Mouse (Mus musculus): ENCODE measurements around the gene Rwdd2a. TPM values are rescaled to one million over a fixed set of nuclear protein-coding genes. Genes with fewer than 3 reads are reported as not detected.

Rwdd2a gene
- total RNA-seq (2021): under 1 TPM; 0.55 to 0.59 TPM
- long read RNA-seq, experiment 1: 0 reads
- long read RNA-seq, experiment 2: 0 reads

DNA sequence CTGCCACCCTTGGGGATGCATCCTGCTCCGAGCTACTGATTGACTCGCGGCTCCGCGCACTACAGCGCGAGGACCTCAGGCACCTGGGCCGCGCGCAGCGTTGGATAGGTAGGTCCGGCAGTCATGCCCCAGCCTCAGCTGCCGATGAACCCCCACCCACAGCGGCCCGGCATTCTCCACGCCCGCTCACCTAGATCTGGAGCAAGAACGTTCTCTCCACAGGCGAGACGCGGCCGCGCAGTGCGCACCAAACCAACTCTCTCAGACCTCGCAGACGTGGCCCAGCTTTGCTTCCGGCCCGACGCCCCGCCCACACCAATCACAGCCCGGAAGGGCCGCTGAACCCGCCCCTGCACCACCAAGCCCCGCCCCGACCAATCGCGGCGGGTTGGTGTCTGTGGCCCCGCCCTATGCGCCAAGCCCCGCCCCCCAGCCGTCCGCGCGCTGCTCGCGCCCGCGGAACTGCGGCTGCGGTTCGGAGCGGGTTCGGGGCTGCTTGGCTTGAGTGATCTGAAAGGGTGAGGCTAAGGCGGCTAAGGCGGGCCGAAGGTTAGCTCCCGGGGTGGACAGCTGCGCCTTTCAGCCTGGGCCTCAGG, at the start of gene Rwdd2a, which contains the start of gene Pgm3:
Gene Rwdd2a (plus strand): TSS at position 452 of the 596 bp plus-strand sequence.
Gene Pgm3 (minus strand): TSS at position 303 of the 596 bp plus-strand sequence.
- DNase-seq: peak; percentile 98
- intact Hi-C loops (cut with DNase I; ENCODE audit: low total_unique reads): no loop called here

DNA sequence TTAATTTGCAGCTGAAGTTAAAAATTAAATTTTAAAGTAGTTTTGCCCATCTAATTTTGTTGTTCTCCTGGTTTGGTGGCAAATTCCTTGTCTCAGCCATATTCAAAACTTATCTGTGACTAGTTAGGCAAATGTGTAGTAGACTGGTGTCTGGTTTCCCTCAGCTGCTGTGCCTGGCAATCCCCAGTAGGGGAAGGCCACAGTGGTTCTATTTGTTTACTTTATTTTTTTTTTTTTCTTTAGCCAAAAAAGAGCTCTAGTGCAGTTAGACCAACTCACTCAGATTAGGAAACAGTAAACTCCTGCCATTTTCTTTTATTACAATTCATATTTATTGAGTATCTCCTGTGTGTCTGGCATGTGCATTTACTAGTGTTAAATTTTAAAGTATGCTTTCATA, 49.5 kb upstream of the Rwdd2a start:
- DNase-seq: no peak
- intact Hi-C loops (cut with DNase I; ENCODE audit: low total_unique reads): no loop called here

DNA sequence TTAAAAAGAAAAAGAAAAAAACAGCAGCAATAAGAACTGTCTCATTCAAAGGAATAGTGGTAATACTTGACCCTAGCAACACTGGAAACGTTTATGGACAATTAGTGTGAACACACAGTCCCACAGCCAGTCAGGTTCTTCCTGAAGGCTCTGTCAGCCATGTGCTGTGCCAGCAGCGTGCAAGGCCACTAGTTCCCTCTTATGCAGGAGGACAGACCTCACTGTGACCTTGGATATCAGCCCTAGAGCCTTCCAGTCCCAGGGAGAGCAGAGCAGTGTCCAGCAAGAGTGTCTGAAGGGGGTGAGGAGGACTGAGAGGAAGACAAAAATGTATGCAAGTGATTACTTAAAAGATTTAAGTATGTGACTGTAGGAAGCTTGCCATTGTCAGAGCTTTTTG, 46.2 kb upstream of the Rwdd2a start:
- no peak for DNase-seq
- intact Hi-C loops (cut with DNase I; ENCODE audit: low total_unique reads): no loop called here

DNA sequence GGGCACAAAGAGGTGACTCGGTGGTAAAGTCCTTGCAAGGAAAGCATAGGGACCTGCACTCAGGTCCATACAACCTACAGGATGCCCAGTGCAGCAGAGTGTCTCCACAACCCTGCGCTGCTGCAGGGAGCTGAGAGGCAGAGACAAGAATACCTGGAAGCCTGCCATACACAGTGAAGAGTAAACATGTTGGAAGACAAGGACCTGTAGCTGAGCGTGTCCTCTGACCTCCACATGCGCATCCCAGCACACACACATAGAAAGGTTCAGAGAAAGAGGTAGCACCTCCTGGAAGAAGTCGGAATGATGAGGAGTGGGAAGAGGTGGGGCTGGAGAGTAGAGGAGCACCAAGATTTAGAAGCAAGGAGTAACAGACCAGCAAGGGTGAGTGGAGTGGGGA, 37.7 kb upstream of the Rwdd2a start:
- intact Hi-C loops (cut with DNase I; ENCODE audit: low total_unique reads): no loop called here
- no peak for DNase-seq

DNA sequence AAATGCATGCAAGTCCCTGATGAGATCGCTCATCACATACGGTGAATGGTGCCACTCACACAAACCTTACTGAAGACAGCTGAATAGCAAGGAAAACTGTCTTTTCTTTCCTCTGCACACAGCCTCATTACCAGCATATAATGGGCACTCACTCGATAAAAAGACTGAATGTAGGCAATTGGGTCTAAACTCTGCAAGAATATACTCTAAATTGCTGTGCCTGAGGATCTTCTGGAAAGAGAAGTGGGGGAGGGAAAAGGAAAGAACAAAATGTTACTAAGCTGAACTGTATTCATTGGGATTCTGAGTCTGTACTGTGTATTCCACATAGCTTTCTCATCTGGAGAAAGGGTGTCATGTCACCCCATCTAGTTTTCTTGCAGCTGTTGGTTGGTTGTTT, 28.3 kb upstream of the Rwdd2a start:
- no peak for DNase-seq
- intact Hi-C loops (cut with DNase I; ENCODE audit: low total_unique reads): no loop called here

DNA sequence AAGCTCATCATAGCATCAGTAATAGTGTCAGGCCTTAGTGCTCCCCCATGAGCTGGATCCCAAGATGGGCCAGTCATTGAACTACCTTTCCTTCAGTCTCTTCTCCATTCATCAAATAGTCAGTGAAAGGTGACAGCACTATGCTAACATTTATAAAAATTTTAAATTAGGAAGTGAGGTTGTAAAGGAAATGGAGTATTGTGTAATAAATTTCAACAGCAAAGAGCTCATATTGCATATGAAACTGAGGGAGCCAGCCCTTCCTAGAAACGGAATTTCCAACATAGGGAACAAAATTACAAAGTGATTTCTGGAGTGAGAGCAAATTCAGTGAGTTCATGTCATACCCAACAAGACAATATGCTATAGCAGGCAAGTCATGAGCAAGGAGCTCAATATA, 27.2 kb upstream of the Rwdd2a start:
- DNase-seq: no peak
- intact Hi-C loops (cut with DNase I; ENCODE audit: low total_unique reads): no loop called here

DNA sequence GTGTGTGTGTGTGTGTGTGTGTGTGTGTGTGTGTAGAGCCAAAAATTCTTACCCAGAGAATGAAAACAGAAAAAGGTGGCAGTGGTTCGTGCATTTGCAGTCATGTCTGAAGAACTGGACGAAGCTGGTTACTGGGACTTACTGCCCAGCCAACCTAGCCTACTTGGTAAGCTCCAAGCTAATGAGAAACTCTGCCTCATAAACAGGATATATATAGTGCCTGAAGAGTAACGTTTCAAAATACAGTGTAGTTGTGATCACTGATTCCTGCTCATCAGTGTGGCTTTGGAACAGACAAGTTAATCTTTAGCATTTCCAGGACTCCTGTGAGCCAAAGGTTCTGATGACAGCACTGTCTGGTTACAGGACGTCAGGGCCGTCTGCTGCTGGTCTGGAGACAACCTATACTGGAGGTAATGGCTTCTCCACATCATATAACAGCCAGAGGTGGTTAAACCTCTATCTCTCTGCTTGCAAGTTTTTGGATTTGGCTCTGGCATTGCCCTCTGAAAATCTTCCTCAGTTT, 22.1 kb upstream of the Rwdd2a start:
- intact Hi-C loops (cut with DNase I; ENCODE audit: low total_unique reads): loop anchor here (10.0 kb wide), 1 partner anchor 55 kb away; no protein-coding TSS in a partner anchor
- DNase-seq: no peak

DNA sequence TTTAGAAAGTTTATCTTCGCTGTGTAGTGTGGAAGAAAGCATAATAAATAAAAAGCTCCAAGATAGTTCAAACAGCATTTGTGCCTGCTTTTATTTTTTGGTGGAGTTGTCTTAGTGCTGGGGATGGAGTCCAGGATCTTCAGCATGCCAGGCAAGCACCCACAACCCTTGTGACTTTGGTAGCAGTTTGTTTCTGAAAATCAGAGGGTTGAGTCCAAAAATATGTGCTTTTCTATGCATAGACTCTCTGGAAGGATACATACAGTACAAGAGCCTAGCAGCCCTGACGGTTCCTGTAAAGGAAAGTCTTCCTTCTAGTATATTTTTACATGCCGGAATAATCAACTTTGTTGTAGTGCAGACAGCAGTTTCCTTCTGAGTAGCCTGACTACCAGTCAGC, 21.1 kb upstream of the Rwdd2a start:
- intact Hi-C loops (cut with DNase I; ENCODE audit: low total_unique reads): loop anchor here (10.0 kb wide), 1 partner anchor 56 kb away; no protein-coding TSS in a partner anchor
- DNase-seq: no peak

DNA sequence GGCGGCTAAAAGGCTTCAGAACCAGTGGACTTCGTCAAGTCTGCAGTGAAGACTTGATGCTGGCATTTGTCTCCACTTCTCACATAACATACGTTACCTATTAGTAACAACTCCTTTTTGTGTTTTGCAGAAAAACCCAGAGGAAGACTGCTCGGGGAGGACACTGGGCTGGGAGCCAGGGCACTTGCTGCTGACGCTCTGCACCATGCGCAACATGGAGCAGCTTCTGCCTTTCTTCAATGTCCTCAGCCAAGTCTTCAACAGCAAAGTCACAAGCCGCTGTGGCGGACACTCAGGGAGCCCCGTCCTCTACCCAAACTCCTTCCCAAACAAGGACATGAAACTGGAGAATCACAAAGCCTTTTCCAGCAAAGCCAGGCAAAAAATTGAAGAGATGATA, 17.9 kb upstream of the Rwdd2a start:
- intact Hi-C loops (cut with DNase I; ENCODE audit: low total_unique reads): loop anchor here (10.0 kb wide), 1 partner anchor 59 kb away; no protein-coding TSS in a partner anchor
- DNase-seq: no peak

DNA sequence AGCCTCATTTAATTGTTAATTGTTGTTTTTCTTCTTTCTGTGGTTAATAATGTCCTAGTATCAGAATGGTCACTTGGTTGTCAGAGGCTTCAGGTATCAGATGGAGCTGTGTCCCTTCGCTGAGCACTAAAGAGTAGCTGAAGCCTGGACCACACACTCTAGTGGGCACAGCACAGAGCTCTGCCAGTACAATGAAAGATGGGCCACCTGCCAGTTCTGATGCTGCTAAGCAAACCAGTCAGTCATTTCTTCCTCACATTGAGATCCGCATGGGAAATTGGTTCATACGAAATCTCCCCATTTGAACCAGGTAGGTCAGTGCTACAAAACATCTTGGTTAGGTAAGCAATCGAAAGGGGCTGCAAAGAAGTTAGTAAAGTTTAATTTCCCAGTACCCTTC, 17.1 kb upstream of the Rwdd2a start:
- DNase-seq: no peak
- intact Hi-C loops (cut with DNase I; ENCODE audit: low total_unique reads): loop anchor here (10.0 kb wide), 1 partner anchor 60 kb away; no protein-coding TSS in a partner anchor

DNA sequence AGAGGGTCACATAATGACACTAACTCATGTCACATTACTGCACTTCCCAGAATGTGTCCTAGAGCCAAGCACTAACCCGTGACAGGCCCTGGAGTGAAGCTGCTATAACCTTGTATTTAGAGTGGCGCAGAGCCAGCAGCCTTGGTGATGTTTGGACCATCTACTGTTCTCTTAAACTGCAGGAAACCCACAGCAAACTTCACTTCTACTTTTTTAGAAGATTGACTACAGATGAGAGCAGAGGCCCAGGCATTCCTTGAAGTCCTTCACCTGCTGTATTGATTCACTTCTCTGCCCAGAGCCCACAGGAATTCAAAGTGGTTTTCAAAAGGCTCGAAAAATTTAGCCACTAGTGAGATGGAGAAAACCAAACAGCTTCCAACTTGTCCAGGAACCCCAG, 11.2 kb upstream of the Rwdd2a start:
- DNase-seq: no peak
- intact Hi-C loops (cut with DNase I; ENCODE audit: low total_unique reads): no loop called here

DNA sequence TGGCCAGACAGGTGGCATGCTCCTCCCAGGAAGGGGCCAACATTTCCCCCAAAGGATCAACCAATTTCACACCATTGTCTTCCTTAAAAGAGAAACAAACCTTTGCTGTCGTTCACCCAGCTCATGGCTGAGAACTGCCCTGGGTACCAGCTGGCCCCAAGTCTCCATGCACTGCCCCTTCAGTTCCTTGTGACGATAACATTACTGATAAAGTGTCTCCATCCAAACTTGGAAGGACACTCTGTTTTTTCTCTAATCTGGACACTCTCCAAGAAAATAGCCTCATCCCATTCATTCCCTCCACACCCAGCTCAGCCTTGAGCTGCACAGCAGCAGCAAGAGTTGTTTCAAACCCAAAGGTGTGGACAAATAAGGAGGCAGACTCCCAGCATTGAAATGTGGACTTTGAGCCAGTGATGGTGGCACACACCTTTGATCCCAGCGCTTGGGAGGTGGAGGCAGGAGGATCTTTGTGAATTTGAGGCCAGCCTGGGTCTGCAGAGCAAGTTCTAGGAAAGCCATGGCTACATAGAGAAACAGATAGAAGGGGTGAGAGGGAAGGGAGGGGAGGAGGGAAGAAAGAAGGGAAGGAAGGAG, 2.4 kb upstream of the Rwdd2a start:
- intact Hi-C loops (cut with DNase I; ENCODE audit: low total_unique reads): no loop called here
- DNase-seq: no peak

DNA sequence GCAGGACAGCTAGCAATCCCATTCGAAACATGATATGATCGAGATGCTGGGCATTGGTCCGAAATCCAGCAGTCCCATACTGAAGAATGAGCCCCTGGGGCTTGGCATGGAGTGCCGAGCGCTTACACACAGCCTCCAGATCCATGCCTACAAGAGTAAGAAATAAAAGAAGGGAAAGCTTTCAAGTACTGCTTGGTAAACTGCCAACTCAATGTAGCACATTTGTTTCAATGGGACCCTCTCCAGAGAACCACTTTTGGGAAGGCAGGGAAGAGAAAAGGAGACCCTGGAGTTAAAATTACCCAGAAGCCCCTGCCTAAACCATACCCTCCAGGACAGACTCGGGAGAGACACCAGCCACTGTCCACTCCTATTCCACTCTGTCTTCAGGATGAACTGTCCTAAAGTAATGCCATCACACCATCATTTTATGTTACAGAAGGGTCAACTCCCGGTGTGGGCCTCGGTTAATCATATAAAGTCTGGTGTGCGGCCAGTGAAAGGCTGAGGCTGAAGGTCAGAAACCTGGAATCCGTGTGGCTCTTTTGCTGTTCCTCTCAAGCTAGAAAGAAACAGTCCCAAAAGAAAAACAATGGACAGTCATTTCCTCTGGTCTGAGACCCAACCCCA, 1.4 kb upstream of the Rwdd2a start:
- intact Hi-C loops (cut with DNase I; ENCODE audit: low total_unique reads): no loop called here
- DNase-seq: no peak

DNA sequence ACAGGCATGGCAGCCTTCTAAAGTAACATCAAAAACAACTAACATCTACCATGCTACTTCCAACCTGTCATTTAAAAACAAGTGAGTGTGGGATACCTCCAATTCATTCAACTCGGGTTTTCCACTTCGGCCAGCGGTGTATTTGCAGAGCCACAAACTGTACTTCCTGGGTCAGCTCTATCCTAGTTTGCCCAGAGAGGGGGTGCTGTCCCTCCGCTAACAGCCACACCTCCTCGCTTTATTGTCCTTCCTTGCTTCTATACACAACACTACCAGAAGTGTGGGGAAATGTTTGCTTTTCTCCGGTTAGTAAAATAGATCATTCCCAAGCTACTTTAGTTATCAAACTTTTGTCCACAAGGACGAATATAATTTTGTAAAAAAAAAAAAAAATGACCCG, 845 bp upstream of the Rwdd2a start:
- intact Hi-C loops (cut with DNase I; ENCODE audit: low total_unique reads): no loop called here
- no peak for DNase-seq

DNA sequence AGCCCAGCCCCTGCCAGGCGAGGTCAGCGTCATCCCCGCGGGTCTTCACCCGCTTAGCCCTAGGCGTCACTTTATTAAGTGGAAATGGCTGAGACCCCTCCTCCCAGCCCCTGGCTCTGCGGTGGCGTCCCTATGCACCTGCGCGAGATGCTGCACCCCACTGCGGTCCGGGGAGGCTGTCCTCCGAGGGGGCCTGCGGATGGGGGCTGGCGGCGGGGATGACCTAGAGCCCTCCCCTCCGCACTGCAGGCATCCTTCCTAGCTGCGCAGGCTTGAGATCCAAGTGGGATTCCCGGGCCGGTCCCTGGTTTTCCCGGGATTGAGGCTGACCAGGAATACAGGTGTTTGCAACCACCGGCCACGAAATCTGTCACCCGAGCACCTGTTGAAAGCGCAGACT, 405 bp downstream of the Rwdd2a start:
- peak; percentile 24 for DNase-seq
- intact Hi-C loops (cut with DNase I; ENCODE audit: low total_unique reads): no loop called here

DNA sequence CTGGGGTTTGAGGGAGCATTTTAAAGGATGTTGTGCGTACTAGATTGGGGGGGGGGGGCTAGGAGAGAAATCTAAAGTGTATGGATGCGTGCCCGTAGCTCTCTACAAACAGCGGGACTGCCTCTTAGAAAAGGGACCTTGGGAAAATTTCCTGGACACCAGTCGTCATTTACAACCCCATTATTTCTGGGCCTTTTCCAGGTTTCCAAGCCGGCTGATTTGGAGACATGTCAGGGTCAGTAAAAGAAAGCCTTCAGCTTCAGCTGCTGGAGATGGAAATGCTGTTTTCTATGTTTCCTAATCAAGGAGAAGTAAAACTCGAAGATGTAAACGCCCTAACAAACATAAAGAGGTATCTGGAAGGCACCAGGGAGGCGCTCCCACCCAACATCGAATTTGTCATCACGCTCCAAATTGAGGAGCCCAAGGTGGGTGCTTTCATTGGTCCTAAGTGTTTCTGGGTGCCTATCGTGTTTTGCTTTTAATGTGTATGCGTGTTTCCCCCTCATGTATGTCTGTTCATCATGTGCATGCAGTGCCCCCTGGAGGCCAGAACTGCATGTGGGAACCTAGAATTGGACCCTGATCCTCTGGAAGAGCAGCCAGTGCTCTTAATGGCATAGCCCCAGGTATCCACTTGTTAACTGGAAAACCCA, 973 bp downstream of the Rwdd2a start:
- intact Hi-C loops (cut with DNase I; ENCODE audit: low total_unique reads): no loop called here
- peak; percentile 71 for DNase-seq

DNA sequence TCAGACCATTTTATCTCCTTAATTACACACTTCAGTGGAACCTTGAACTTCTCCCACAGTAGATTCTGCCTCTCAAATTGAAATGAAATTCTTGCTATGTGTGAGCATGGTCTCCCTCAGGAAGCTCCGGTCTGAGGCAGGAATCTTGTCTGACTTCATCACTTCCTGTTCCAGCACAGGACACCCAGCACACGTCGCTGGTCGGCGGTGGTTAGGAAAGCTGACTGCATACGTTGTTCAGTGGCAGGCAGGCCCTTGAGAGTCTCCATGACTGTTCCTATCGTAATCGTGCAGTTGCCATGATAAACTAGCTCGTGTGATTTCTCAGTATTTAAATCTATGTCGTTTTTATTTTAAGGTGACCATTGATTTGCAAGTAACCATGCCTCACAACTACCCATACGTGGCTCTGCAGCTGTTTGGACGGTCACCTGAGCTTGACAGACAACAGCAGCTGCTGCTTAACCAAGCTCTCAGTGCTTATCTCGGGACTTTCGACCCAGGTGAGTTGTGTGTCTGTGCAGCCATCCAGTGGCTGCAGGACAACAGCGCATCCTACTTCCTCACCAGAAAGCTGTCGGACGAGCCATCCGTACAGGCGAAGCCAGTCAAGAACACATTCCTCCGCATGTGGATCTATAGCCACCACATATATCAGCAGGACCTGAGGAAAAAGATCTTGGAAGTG, 2.0 kb downstream of the Rwdd2a start:
- DNase-seq: no peak
- intact Hi-C loops (cut with DNase I; ENCODE audit: low total_unique reads): no loop called here

DNA sequence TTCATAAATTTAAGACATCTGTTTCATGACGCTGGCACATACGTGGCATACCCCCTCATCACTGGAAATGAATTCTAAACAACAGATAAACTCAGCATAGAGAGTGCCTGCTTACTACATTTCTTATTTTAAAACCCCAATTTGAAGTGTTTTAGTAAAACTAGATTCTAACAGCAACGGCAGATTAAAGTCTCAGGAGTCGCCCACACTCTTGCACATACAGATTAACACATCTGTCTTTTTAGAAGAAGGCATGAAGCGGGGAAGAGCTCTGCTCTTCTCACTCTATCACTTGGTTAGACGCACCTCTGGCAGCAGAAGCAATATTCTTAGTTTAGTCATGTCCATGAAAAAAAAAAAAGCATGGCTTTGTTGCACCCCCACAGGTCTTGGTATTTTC, 3.4 kb downstream of the Rwdd2a start:
- intact Hi-C loops (cut with DNase I; ENCODE audit: low total_unique reads): loop anchor here (5.0 kb wide), 1 partner anchor 108 kb away; the partner anchor contains the start of gene Dop1a
- no peak for DNase-seq

DNA sequence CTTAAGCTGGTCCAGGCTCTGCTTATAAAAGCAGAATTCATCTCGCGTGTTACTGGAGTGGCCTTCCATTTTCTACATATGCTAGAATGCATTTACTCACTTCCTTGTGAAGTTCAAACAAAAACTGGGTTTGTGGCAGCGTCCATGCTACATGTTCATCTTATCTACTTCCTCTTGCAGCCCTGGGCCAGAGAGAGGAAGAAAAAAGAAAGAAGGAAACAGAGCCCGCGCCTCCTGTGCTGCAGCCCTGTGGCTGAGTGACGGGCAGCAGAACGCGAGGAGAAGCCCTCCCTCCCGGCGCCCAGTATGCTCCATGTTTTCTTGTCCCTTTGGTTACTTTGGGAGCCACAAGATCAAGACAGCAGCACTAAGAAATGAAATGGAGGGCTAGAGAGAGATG, 7.9 kb downstream of the Rwdd2a start:
- no peak for DNase-seq
- intact Hi-C loops (cut with DNase I; ENCODE audit: low total_unique reads): loop anchor here (5.0 kb wide), 1 partner anchor 112 kb away; the partner anchor contains the start of gene Dop1a
